Mouse (Mus musculus): ENCODE measurements at regions not wholly inside any gene's neighbourhood (a gene's known extent, or its start where the extent isn't known, plus 50 kb on each side); places are given as distances from the start of the nearest gene placed in this dataset.

GRCm38 (mm10) chr9:92045472-92045905 lies 147.2 kb upstream of the Plscr5 start:
- no peak for DNase-seq (ENCODE audit: low spot score)

DNA sequence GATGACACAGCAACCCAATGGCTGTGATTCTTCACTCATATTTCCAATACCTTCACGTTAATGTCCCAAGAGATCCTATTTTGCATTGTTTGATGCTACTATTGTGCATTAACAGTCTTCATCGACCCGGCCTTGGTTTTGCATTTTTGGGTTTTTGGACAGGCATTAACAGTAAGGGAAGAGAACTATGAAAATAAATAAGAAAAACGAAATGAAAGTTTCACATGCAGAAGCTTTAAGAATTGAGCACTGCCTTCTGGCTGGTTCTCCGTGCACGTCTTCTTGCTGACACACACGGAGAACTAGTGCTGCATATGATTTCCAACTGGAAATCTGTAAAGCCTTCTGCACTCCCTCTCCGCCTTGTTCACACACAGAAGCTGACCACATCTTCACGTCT lies 148.6 kb upstream of the Plscr5 start:
- DNase-seq (ENCODE audit: low spot score): no peak

GRCm38 (mm10) chr9:92016521-92016920 lies 176.2 kb upstream of the Plscr5 start:
- no peak for DNase-seq (ENCODE audit: low spot score)

DNA sequence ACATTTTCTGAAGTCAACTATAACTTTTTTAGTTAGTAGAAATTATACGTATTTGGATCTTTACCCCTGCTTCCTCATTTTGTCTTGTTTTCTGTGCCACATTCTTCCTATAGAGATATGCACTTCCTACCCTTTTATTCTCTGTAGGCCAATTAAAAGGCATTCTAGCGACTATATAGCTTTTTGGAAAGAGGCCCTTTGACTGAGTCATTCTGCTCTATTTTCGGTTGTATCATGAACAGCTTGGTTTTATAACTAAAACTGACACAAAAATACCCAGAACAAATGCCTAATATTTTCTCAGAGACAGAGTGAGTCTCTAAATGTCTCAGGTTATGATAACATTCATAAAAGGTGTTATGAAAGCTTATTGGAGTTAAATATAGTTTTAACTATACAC lies 176.8 kb upstream of the Plscr5 start:
- no peak for DNase-seq (ENCODE audit: low spot score)

- no peak for DNase-seq (ENCODE audit: low spot score)
Measured at GRCm38 (mm10) chr9:91988240-91988639, 204.5 kb upstream of the Plscr5 start.

DNA sequence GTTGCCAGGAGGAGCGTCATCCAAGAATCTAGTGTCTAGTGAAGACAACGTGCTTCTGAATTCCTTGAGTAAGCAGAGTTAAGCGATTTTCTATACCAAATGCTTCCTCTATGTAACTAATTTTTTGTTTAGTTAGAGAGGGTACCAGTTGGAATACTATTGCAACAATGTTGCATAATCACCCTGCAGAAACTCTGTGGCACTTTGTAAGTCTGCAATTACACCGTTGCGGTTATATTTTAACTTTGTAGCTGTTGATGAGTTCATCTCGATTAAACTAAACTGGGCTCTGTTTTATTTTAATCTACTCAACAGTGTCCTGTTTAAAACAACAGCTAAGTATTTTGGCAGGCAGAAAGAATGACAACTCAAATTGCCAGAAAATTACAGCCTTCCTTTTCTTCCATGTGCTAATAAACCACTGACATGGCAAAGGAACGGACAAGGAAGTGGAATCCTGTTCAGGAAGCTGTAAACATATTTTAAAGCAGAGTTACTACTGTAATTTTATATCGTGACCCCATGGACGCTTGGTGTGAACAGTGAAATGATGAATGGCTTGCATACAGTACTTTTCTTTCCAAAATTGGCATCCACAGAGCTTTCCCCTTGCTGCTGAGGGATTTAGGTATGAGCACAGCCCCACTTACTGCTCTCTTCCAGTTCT lies 210.6 kb upstream of the Plscr5 start:
- DNase-seq (ENCODE audit: low spot score): no peak

DNA sequence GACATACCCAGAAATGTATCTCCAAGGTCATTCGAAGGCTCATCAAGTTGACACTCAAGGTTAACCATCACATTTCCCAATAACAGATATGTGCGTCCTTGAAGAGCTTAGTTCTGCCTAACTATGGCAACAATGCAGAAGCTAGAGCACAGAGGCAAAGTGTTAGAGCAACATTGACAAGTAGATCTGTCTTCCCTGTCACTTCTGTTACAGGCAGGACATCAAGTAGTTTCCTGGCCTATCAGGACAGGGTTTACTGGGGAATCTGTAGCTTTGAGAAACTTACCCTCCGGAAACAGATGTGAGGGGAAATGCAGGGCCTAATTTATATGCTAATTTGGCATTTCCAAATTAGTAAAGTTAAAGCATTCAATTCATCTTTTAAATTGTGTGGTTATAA lies 211.2 kb upstream of the Plscr5 start:
- DNase-seq (ENCODE audit: low spot score): no peak

GRCm38 (mm10) chr9:91964051-91964450 lies 228.7 kb upstream of the Plscr5 start:
- no peak for DNase-seq (ENCODE audit: low spot score)

DNA sequence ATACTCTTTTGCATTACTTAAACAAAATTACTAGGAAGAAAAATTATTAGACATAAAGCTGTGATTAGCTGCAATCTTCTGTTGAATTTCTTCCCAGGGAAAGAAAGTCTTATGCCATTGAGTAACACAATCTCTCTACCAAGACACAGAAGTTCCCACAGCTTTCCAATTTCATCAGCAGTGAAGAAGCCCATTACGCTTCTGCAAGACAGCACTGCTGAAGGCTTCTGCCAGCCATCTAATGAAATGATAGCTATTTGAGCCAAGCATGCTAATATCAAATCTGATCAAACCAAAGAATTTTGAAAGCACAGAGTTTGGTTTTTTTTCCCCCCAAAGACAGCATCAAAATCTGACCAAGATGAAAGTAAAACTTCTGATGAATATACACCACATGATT lies 230.0 kb upstream of the Plscr5 start:
- no peak for DNase-seq (ENCODE audit: low spot score)

DNA sequence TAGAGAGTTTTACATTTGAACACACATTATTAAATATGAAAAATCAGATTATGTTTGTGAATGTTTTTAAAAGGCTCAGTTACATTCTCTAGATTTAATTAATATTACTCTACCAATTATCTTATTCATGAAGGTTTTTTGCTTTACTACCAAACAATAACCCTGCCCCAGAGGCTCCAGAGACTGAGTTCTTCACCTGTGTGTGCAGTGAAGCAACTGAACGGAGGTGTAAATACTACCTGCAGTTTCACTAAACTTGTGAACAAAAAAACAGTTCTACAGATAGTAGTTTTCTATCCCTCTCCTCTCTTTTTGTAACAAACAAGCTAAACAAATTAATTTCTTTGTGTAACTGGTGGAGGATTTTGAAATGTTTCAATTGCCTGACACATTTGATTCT lies 231.1 kb upstream of the Plscr5 start:
- DNase-seq (ENCODE audit: low spot score): no peak

GRCm38 (mm10) chr9:91960556-91961325 lies 232.0 kb upstream of the Plscr5 start:
- no peak for DNase-seq (ENCODE audit: low spot score)

GRCm38 (mm10) chr9:91959592-91959991 lies 233.1 kb upstream of the Plscr5 start:
- DNase-seq (ENCODE audit: low spot score): no peak

- no peak for DNase-seq (ENCODE audit: low spot score)
Measured at GRCm38 (mm10) chr9:91959076-91959475, 233.7 kb upstream of the Plscr5 start.

GRCm38 (mm10) chr9:91958421-91958820 lies 234.3 kb upstream of the Plscr5 start:
- DNase-seq (ENCODE audit: low spot score): no peak

GRCm38 (mm10) chr9:91957061-91957460 lies 235.7 kb upstream of the Plscr5 start:
- DNase-seq (ENCODE audit: low spot score): no peak

- DNase-seq (ENCODE audit: low spot score): no peak
Measured at GRCm38 (mm10) chr9:91948746-91949145, 244.0 kb upstream of the Plscr5 start.

- DNase-seq (ENCODE audit: low spot score): no peak
Measured at GRCm38 (mm10) chr9:91942001-91942400, 250.7 kb upstream of the Plscr5 start.

DNA sequence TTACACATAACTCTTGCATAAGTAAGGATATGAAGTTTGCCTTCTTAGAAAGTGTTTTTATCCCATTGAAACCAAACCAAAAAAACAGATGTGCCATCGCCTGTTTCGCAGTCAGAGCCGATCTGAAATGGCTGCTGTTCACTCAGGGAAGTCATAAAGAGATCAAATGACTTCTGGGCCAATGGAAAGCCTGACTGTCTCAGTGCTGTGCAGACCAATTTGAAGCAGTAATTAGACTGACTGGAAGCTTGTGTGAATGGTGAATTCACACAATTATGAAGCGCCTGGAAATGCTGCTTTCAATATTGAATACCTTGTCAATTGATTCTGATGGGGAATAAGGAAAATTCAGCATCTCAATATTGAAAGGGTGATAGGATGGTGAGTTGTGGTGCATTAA lies 254.0 kb upstream of the Plscr5 start:
- no peak for DNase-seq (ENCODE audit: low spot score)

GRCm38 (mm10) chr9:91904066-91904465 lies 288.7 kb upstream of the Plscr5 start:
- DNase-seq (ENCODE audit: low spot score): no peak

GRCm38 (mm10) chr9:91900956-91901355 lies 291.8 kb upstream of the Plscr5 start:
- no peak for DNase-seq (ENCODE audit: low spot score)

GRCm38 (mm10) chr9:91876823-91877222 lies 315.9 kb upstream of the Plscr5 start:
- no peak for DNase-seq (ENCODE audit: low spot score)

- DNase-seq (ENCODE audit: low spot score): no peak
Measured at GRCm38 (mm10) chr9:91831556-91831955, 361.2 kb upstream of the Plscr5 start.

- DNase-seq (ENCODE audit: low spot score): no peak
Measured at GRCm38 (mm10) chr9:91823733-91824487, 368.8 kb upstream of the Plscr5 start.

All from ovary, postnatal 36 days (tissue).